Mouse (Mus musculus): Measurements from ENCODE around the gene Rhoc.

DNA sequence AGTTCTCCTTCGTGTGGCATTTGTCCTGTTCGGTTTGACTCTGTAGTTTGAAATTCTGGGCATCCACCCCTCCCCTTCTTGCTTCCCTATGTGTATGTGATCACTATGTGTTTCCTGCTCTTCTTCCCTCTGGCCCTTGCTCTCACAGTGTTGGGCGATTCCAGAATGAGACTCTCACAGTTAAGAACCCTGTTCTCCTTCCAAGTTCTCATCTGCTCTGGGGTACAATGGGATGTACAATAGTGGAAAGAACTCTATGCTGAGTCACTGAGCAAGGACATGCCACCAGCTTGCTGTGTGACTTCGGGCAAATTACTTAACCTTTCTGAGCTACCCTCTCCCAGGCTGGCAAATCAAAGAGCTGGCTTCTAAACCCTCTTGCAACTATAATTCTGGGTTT is 20.5 kb upstream of the Rhoc start:
- TF ChIP-seq CTCF (IDR thresholded peaks at IDR 0.05; ENCODE audit: low read depth) = no peak
- no peak for TF ChIP-seq EP300 (optimal IDR thresholded peaks at IDR 0.05)
